Mouse (Mus musculus) left cerebral cortex, adult 18-20 months (tissue): ENCODE measurements at regions not wholly inside any gene's neighbourhood (a gene's known extent, or its start where the extent isn't known, plus 50 kb on each side); places are given as distances from the start of the nearest gene placed in this dataset.

Source experiments
- DNase-seq, 2 experiments: peaks; one replicate each; pipeline ENCODE4 v3.0.0; 2021 to 2022; ENCODE audit warnings: low spot score in 2 of 2, mixed read lengths in 1 of 2

- peak in 1 of 2 experiments; percentile 3 for DNase-seq
These were observed 168.1 kb upstream of the Olig3 start for GRCm38 (mm10) chr10:19188082-19188742.

GRCm38 (mm10) chr10:19187716-19188081 lies 168.6 kb upstream of the Olig3 start:
- DNase-seq = no peak

GRCm38 (mm10) chr10:19187084-19187615 lies 169.2 kb upstream of the Olig3 start:
- DNase-seq = no peak

- DNase-seq = peak in 1 of 2 experiments; percentile 6
These were observed 170.3 kb upstream of the Olig3 start for GRCm38 (mm10) chr10:19185790-19186581.

GRCm38 (mm10) chr10:19184886-19185285 lies 169.4 kb upstream of the Tnfaip3 start:
- DNase-seq = no peak

GRCm38 (mm10) chr10:19177895-19178294 lies 162.4 kb upstream of the Tnfaip3 start:
- DNase-seq = no peak

GRCm38 (mm10) chr10:19177414-19177813 lies 162.0 kb upstream of the Tnfaip3 start:
- no peak for DNase-seq

- DNase-seq = no peak
These were observed 160.8 kb upstream of the Tnfaip3 start for GRCm38 (mm10) chr10:19176249-19176648.

GRCm38 (mm10) chr10:19171834-19172233 lies 156.4 kb upstream of the Tnfaip3 start:
- DNase-seq = no peak

GRCm38 (mm10) chr10:19170596-19170995 lies 155.1 kb upstream of the Tnfaip3 start:
- DNase-seq = no peak

- DNase-seq = no peak
These were observed 153.8 kb upstream of the Tnfaip3 start for GRCm38 (mm10) chr10:19169272-19169671.

GRCm38 (mm10) chr10:19168362-19168761 lies 152.9 kb upstream of the Tnfaip3 start:
- no peak for DNase-seq

- DNase-seq = no peak
These were observed 152.3 kb upstream of the Tnfaip3 start for GRCm38 (mm10) chr10:19167641-19168271.

- DNase-seq = no peak
These were observed 151.6 kb upstream of the Tnfaip3 start for GRCm38 (mm10) chr10:19167101-19167500.

- no peak for DNase-seq
These were observed 146.6 kb upstream of the Tnfaip3 start for GRCm38 (mm10) chr10:19162104-19162503.

GRCm38 (mm10) chr10:19161149-19161548 lies 145.7 kb upstream of the Tnfaip3 start:
- no peak for DNase-seq

GRCm38 (mm10) chr10:19154041-19154440 lies 138.6 kb upstream of the Tnfaip3 start:
- DNase-seq = no peak

- no peak for DNase-seq
These were observed 137.3 kb upstream of the Tnfaip3 start for GRCm38 (mm10) chr10:19152773-19153172.

- no peak for DNase-seq
These were observed 135.3 kb upstream of the Tnfaip3 start for GRCm38 (mm10) chr10:19150766-19151165.

- DNase-seq = no peak
These were observed 134.5 kb upstream of the Tnfaip3 start for GRCm38 (mm10) chr10:19150005-19150404.

- DNase-seq = no peak
These were observed 133.9 kb upstream of the Tnfaip3 start for GRCm38 (mm10) chr10:19149196-19149869.
